Mouse (Mus musculus): ENCODE results near the gene Selenok.

Gene Selenok

DNA sequence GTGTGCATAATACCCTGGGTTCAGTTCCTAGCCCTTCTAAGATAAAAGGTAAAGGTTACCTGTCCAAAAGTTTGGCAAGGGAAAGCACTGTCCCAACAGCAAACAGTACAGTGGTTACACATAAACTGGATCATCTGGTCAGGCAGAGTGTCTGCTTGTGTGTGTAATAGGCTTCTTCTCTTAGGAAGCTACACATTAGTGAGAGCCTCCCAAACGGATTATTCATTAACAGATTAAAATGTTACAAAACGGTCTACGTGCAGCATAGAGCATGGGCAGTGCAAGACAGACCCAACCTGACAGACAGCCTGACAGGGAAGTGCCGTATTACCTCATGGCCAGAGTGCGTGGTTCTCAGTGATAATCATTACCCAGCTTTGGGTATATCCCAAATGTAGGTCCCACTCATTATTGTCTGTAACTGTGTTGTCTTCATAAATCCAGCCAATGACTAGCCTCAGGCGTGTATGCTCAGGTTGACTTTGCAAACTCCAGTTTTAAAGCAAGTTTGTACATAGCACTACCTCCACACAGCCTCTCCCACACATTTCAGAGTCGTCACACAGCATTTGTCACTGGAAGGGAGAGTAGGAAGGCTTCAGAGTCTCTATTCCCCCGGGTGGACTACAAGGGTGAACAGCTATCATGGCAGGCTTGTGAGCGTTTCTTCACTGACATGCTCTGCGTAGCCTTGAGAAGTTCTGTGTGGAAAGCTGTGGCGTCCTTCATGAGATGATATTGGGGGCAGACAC lies 28.1 kb downstream of the Selenok start:
- DNase-seq (ENCODE audit: low spot score): no peak

DNA sequence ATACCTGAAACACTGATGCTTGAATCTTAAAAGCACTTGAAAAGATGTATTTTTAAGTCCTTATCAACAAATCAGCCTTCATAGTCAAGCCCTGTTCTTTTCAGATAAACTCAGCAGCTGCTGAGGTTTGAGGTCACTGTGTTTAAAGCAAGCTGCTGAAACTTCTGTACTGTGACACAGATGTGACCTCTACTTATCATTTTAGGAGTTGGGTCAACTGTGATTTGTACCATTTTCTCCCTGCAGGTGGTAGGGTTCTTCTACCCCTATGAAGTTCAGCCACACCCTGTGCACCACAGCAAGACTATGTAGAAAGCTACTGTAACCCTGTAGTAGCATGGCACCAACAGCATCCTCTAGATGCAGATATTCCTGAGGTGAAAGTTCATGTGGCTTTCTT lies 29.2 kb downstream of the Selenok start:
- DNase-seq (ENCODE audit: low spot score): no peak

DNA sequence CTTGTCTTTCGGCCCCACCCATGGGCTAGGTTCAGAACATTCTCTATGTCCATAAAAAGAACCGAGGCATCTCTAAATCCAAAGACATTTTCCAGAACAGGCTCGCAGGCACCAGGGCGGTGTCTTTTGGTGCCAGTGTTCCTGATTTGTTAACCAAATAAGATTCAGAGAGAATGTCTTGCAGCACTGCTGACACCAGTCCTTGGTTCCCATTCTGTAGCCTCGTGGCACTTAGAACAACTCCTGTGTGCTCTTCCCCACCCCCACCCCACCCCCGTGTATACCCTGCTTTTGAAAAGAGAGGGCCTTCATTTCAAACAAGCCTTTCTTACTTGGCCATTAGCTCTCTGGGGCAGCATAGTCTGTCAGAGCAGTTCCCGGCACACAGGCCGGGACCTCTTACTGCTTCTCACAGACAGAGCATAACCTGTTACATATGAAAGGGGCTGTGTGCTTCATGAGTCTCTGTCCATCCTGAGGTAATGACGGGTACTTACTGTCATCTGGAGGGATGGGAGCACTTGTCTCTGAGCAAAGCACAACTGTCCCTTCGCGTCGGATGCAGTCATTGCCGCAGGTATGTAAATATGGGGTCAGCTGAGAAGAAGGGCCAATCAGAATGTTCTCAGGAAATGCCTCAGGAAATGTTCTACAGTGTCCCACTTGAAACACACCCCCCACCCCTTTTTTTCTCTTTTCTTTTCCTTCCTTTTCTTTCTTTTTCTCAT lies 30.8 kb downstream of the Selenok start:
- no peak for DNase-seq (ENCODE audit: low spot score)

DNA sequence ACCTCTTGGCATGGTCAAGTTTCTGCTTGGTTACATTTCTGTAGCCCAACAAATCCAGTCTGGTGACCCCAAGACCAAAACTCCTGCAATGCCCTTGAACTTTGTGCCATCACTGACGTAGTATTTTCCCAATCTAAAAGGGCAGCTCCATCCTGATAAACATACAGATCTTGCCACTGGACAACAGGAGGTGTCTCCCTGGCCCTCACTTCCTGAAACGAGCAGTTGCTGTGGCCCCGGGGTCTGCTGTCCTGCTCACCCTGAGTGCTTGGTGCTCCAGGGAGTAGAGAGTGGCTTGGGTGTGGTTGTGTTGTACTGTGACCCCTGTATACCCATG lies 31.3 kb downstream of the Selenok start:
- DNase-seq (ENCODE audit: low spot score): no peak

GRCm38 (mm10) chr14:30008733-30009575 lies 40.8 kb downstream of the Selenok start, which contains the start of the genes Il17rb and Chdh:
Il17rb (minus strand) TSS chr14:30008896.
Chdh (plus strand) TSS chr14:30009023.
- DNase-seq (ENCODE audit: low spot score): peak; percentile 60

GRCm38 (mm10) chr14:30009864-30010560 lies 41.9 kb downstream of the Selenok start:
- peak; percentile 75 for DNase-seq (ENCODE audit: low spot score)

GRCm38 (mm10) chr14:30011886-30012560 lies 43.9 kb downstream of the Selenok start:
- no peak for DNase-seq (ENCODE audit: low spot score)

GRCm38 (mm10) chr14:30014487-30014886 lies 46.4 kb downstream of the Selenok start:
- DNase-seq (ENCODE audit: low spot score): no peak

GRCm38 (mm10) chr14:30015008-30015407 lies 46.9 kb downstream of the Selenok start:
- DNase-seq (ENCODE audit: low spot score): no peak

DNA sequence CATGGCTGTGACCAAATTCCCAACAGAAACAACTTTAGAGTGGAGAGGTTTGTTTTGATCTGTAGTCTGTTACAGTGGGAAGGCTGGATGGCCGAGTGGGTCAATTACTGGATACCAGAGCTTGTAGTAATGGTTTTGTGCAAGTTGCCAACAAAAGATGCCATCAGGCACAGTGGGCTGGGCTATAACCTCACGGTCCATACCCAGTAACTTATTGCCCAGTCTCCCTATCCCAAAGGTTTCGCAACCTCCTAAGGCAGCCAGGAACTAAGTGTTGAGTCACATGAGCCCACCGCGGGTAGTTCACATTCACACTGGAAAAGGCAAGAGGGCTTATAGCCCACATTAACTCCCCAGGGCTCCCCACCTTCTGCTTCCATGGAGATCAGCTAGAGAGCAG lies 48.6 kb downstream of the Selenok start:
- DNase-seq (ENCODE audit: low spot score): no peak

DNA sequence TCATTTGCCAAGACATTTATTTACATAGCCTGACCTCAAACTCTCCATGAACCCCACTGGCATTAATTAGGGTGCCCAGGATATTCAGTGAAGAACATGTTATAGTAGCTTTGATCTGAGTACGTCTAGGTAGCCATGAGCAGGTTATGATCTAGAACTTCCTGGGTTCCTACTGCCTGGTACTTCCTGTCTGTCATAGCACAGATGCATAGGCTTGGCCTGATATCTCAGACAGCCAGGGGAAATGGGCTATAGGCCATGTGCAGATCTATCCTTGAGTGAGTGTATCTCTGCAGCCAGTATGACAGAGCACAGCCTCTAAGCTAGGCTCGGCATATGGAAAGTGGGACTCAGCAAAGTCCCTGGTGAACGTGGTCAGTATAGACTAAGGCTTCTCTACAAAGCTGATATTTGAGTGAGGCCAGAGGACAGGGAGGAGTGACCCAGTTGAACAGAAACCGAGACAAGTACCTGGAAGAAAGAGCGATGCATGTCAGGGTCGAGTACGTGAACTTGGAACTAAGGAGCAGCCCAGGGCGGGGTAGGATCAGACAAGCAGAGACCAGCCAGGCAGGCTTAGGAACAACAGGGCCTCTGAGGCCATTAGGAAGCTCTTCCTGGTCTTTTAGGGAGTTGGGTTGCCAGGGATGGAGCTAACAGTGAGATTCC lies 49.8 kb downstream of the Selenok start:
- DNase-seq (ENCODE audit: low spot score): no peak

DNA sequence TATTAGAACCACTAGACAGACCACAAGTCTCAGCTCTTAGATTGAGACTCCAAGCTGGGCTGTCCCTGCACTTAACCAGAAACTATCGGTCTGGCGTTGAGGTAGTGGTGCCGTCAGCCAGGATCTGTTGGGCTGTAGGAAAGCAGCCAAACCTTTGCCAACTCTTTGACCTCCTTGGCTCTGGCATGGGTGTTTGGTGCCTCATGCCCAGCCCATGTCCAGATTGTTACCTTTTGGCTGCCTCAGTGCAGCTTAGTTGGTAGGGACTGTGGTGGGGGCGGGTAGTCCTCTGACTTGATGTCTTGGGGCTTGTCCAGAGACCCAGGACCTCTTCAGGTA lies 50.3 kb downstream of the Selenok start:
- no peak for DNase-seq (ENCODE audit: low spot score)

GRCm38 (mm10) chr14:30018846-30019245 lies 50.7 kb downstream of the Selenok start:
- DNase-seq (ENCODE audit: low spot score): no peak

GRCm38 (mm10) chr14:30019375-30019774 lies 51.3 kb downstream of the Selenok start:
- DNase-seq (ENCODE audit: low spot score): no peak

GRCm38 (mm10) chr14:30019792-30020575 lies 51.9 kb downstream of the Selenok start:
- no peak for DNase-seq (ENCODE audit: low spot score)

GRCm38 (mm10) chr14:30022471-30022870 lies 54.4 kb downstream of the Selenok start:
- DNase-seq (ENCODE audit: low spot score): no peak

GRCm38 (mm10) chr14:30024387-30024786 lies 56.3 kb downstream of the Selenok start:
- no peak for DNase-seq (ENCODE audit: low spot score)

Data from ovary, postnatal 14 days (tissue).